Mouse (Mus musculus) layer of hippocampus, adult 9-10 months (tissue): ENCODE measurements at regions not wholly inside any gene's neighbourhood (a gene's known extent, or its start where the extent isn't known, plus 50 kb on each side); places are given as distances from the start of the nearest gene placed in this dataset.
"Not testable (repeated sequence)": the region's sequence is repeated elsewhere in the genome, so short reads cannot be mapped to it uniquely, and the experiment has no call there.

ENCODE experiments used
- DNase-seq: peaks from one replicate; pipeline ENCODE4 v3.0.0; 2022; ENCODE audit warnings: low spot score

- DNase-seq: not testable (repeated sequence)
These were observed 189.2 kb upstream of the Rapgef5 start for GRCm38 (mm10) chr12:117327086-117327485.

DNA sequence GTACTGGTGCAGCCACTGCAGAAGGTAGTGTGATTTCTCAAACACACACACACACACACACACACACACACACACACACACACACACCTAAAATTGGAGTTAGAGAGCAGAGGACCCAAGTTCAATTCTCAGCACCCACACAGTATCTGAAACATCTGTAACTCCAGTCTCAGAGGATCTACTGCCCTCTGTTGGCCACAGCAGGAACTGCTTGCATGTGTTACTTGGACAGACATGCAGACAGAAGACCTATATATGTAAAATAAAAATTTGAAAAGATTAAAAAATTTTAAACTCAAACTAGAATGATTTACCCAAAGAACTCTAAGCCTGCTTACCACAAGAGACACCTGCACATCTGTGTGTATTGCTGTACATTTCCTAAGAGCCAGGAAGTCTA lies 185.9 kb upstream of the Rapgef5 start:
- no peak for DNase-seq

DNA sequence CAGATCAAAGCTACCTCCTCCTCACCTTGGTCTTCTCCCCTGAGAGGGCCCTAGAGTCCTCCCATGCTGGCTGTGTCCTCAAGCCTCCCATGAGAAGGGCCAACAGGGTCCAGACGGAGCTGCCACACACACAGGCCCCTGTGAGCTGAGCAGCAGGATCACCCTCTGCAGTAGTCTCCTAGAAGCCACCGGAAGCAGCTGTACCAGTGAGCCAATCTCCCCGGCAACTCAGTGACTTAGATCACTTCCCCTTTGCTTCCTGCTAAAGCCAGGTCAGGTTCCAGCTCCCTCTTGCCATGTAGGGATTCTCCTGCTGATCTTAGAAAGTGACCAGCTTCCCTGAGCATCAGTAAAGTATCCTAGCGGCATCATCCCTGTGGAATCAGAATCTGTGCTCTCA lies 179.4 kb upstream of the Rapgef5 start:
- DNase-seq: no peak

GRCm38 (mm10) chr12:117342321-117342720 lies 174.0 kb upstream of the Rapgef5 start:
- DNase-seq: no peak

GRCm38 (mm10) chr12:117343121-117343520 lies 173.2 kb upstream of the Rapgef5 start:
- no peak for DNase-seq

DNA sequence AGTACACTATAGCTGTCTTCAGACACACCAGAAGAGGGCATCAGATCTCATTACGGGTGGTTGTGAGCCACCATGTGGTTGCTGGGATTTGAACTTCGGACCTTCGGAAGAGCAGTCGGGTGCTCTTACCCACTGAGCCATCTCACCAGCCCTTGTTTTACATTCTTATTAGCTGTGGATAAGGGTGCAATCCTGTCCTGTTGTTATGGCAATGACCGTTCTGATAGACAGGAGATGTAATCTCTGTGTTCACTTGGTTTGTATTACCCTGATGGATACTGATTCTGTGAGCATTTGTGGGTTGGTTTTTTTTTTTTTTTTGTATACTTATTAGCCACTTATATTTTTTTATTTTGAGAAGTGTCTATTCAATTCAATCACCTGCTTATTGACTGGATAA lies 172.7 kb upstream of the Rapgef5 start:
- not testable (repeated sequence) for DNase-seq

- no peak for DNase-seq
These were observed 171.8 kb upstream of the Rapgef5 start for GRCm38 (mm10) chr12:117344266-117345087.

GRCm38 (mm10) chr12:117345088-117345977 lies 170.9 kb upstream of the Rapgef5 start:
- peak; percentile 75 for DNase-seq

GRCm38 (mm10) chr12:117346091-117346490 lies 170.2 kb upstream of the Rapgef5 start:
- DNase-seq: no peak

DNA sequence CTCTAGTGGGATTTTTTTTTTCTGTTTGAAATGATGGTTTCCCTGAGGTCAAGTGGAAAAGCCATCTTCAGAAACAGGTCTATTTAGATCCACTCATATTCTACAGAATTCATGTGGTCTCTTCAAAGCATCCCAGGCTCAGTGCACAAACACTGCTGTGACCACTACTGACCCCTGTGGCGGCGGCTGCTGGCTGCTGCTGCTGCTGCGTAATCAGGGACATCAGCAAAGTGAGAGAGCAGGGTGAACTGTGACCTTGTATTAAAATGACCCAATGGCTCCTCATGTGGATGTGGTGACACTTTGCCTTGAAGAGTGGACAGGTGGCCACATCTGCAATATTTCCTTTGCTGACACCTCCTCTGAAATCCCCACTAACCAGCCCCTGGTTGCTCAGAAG lies 169.1 kb upstream of the Rapgef5 start:
- DNase-seq: no peak

DNA sequence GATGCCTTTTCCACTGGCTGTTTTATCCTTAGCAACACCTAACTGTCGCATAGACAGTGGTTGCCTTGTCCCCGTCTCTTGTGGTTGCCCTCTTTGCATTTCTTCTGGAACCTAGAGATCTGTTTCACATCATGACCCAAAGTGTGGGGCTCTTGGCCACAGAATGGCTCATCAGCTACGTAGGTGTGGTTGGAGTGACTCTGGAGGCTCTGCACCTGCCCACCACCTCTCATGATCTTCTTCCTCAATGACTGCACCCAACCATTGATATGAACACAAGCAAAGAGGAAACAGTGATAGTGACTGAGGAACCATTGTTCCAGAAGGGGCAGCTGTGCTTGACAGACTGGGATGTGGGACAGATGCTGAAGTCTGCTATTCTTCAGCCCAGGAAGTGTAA lies 167.8 kb upstream of the Rapgef5 start:
- DNase-seq: no peak

DNA sequence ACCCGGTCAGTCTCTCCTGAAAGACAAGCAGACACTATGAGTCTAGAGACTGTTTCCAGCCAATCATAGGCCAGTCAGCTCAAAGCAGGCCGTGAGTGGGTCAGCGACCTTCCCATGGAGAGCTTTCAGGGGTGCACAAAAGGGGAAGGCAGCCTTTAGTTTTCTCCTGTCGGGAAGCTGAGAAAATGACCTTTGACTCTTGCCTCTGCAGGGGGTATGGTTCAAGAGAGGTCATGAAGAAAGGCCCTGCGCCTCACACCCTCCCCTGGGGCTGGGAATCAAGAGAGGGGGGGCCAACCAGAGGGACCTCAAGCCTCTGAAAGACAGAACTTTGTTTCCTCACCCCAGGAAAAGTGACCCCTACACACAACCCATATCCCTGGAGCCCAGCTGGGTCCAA lies 164.4 kb upstream of the Rapgef5 start:
- DNase-seq: no peak

DNA sequence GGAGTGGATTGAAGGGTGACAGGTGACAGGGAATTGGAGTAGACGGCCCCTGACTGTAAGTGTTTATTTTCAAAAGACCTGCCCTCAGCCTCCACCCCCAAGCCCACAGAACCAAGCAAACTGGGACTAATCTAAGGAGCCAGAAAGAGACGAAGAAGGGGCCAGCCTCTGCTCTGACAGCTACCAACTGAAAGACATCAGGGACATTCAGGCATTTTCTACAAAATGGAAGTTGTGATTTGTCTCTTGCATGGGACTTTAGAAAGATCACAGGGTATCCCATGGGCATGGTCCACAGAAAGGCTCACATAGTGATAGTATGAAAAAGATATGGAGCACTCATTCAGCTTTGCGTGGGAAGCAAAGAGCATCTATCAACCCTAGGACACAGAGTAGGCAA lies 163.8 kb upstream of the Rapgef5 start:
- DNase-seq: no peak

DNA sequence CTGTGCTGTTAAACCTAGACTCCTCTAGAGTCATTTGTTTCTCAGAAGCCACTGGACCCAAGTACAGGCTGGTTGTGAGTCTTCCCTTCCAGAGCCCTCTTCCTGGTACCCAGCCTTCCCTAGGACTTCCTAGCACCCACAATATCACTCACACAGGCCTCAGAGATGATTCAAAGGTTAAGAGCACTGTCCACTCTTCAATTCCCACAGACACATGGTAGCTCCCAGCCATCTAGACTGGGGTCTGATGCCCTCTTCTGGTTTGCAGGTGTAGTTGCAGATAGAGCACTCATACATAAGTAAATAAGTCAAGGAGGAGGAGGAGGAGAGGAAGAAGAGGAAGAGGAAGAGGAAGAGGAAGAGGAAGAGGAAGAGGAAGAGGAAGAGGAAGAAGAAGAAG lies 163.3 kb upstream of the Rapgef5 start:
- DNase-seq: no peak

- DNase-seq: no peak
These were observed 158.5 kb upstream of the Rapgef5 start for GRCm38 (mm10) chr12:117357811-117358210.

GRCm38 (mm10) chr12:117358891-117359290 lies 157.4 kb upstream of the Rapgef5 start:
- no peak for DNase-seq

GRCm38 (mm10) chr12:117360215-117360614 lies 156.1 kb upstream of the Rapgef5 start:
- DNase-seq: no peak

- no peak for DNase-seq
These were observed 154.5 kb upstream of the Rapgef5 start for GRCm38 (mm10) chr12:117361826-117362225.

GRCm38 (mm10) chr12:117363457-117363856 lies 152.8 kb upstream of the Rapgef5 start:
- DNase-seq: not testable (repeated sequence)

- DNase-seq: no peak
These were observed 151.1 kb upstream of the Rapgef5 start for GRCm38 (mm10) chr12:117365181-117365580.

GRCm38 (mm10) chr12:117365876-117366275 lies 150.4 kb upstream of the Rapgef5 start:
- DNase-seq: no peak

DNA sequence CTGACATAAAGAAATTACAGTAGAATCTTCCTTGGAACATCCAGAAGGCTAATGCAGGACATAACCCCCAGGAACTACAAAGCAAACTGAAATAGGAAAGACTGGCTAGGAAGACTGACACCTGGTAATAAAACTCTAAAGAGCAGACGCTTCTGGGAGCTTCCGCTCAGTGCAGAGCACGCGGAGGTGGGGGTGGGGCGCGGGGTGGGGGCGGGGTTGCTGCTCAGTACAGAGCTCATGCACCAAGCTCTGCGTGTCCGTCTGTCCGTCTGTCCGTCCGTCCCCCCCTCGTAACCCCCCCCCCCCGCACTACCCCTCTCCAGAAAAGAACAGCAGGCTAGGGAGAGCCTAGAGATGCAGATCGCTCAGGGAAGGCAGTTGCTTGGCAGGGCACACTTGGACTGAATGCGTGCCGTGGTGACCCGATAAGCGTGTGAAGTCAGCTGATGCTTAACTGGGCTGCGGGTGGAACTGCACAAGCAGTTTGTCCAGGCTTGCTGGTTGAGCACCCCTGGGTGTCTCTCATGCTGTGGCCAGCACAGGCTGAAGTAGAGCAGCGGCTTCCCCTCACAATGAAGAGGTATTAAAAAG lies 137.9 kb upstream of the Rapgef5 start:
- no peak for DNase-seq
